Mouse (Mus musculus) common myeloid progenitor, adult 5-6 weeks (primary cell): Measurements from ENCODE around the gene Acvr1b. TPM values are rescaled to one million over a fixed set of nuclear protein-coding genes. Genes with fewer than 3 reads are reported as not detected.
A peak's percentile ranks its signal among the peaks of the same experiment; 100 is the strongest.

Source experiments
- ATAC-seq: replicated peaks from 2 replicates; pipeline ENCODE4 v1.8.0; 2016; ENCODE audit warnings: low read depth, mild to moderate bottlenecking, moderate TSS enrichment, inconsistent platforms; ENCODE audit not compliant: poor library complexity, severe bottlenecking
- total RNA-seq: library from RNA; stranded (forward); fragments of 200-1000, 187-1606 nt; gene quantifications from 2 replicates; pipeline ENCODE4 v1.2.3, GENCODE M21; 2017

The Acvr1b gene
- total RNA-seq, 1 experiment from 2014 or later = 13.4 TPM

- peak; percentile 70 for ATAC-seq
Observed at GRCm38 (mm10) chr15:101240799-101241204, 66.9 kb downstream of the Acvr1b start.

- no peak for ATAC-seq
Observed at GRCm38 (mm10) chr15:101241236-101241635, 67.4 kb downstream of the Acvr1b start.

GRCm38 (mm10) chr15:101241853-101242252 lies 68.0 kb downstream of the Acvr1b start:
- no peak for ATAC-seq

- ATAC-seq = no peak
Observed at GRCm38 (mm10) chr15:101242645-101243044, 68.8 kb downstream of the Acvr1b start.

GRCm38 (mm10) chr15:101244012-101244411 lies 70.1 kb downstream of the Acvr1b start:
- peak; percentile 37 for ATAC-seq

GRCm38 (mm10) chr15:101246231-101247154 lies 72.6 kb downstream of the Acvr1b start:
- ATAC-seq = peak; percentile 89

GRCm38 (mm10) chr15:101247155-101247498 lies 73.3 kb downstream of the Acvr1b start:
- no peak for ATAC-seq

- ATAC-seq = peak; percentile 43
Observed at GRCm38 (mm10) chr15:101248029-101248710, 74.3 kb downstream of the Acvr1b start.

- no peak for ATAC-seq
Observed at GRCm38 (mm10) chr15:101250220-101250800, 76.4 kb downstream of the Acvr1b start.

- ATAC-seq = no peak
Observed at GRCm38 (mm10) chr15:101251930-101252329, 78.1 kb downstream of the Acvr1b start.

- no peak for ATAC-seq
Observed at GRCm38 (mm10) chr15:101252614-101253013, 78.7 kb downstream of the Acvr1b start.

GRCm38 (mm10) chr15:101253563-101253885 lies 79.7 kb downstream of the Acvr1b start:
- no peak for ATAC-seq

GRCm38 (mm10) chr15:101253886-101254795 lies 80.3 kb downstream of the Acvr1b start, which contains the start of gene Nr4a1:
Gene Nr4a1, plus strand, starts transcription at chr15:101254269.
- ATAC-seq = peak; percentile 52

- ATAC-seq = peak; percentile 26
Observed at GRCm38 (mm10) chr15:101255842-101256462, 82.1 kb downstream of the Acvr1b start.

GRCm38 (mm10) chr15:101256463-101257206 lies 82.8 kb downstream of the Acvr1b start:
- ATAC-seq = no peak

- no peak for ATAC-seq
Observed at GRCm38 (mm10) chr15:101258420-101258819, 84.6 kb downstream of the Acvr1b start.

- no peak for ATAC-seq
Observed at GRCm38 (mm10) chr15:101259922-101260321, 86.1 kb downstream of the Acvr1b start.

- no peak for ATAC-seq
Observed at GRCm38 (mm10) chr15:101260387-101260786, 86.5 kb downstream of the Acvr1b start.
